18 mouse cellular contexts compared by ENCODE assay signal in genomic region chr10:72383351-72383750, GRCm38 (mm10).
"Had no signal": no experiment of that assay in that cellular context is flagged by ENCODE, and none has a peak within 500 bp of the region (broad histone marks: within the 10 kb centered on the region; RNA-seq: fewer than 3 reads in every experiment).

No protein-coding gene starts in this region.

- DNase-seq: lung, embryonic 14.5 days; lung, postnatal 10 days; lung, postnatal 4 days; midbrain, embryonic 14.5 days; retina, postnatal 1 day; right cerebral cortex, adult 18-20 months; right cerebral cortex, postnatal 25 days; right cerebral cortex, postnatal 4 days; spleen, adult 18-20 months; thymus, adult 18-20 months; thymus, postnatal 14 days; thymus, postnatal 36 days had no signal

- H3K27ac ChIP-seq: midbrain, embryonic 10.5 days; midbrain, embryonic 12.5 days; neural tube, embryonic 13.5 days; neural tube, embryonic 15.5 days had no signal

- H3K4me2 ChIP-seq: lung, embryonic 14.5 days; midbrain, embryonic 12.5 days; neural tube, embryonic 13.5 days; neural tube, embryonic 15.5 days had no signal

- H3K27me3 ChIP-seq: midbrain, embryonic 12.5 days; neural tube, embryonic 13.5 days; neural tube, embryonic 15.5 days had no signal

- ATAC-seq: midbrain, embryonic 16.5 days had no signal

- H3K4me1 ChIP-seq: midbrain, embryonic 10.5 days; midbrain, embryonic 12.5 days; neural tube, embryonic 13.5 days; neural tube, embryonic 15.5 days had no signal

- H3K36me3 ChIP-seq: midbrain, embryonic 10.5 days; midbrain, embryonic 12.5 days; neural tube, embryonic 13.5 days; neural tube, embryonic 15.5 days had no signal

- H3K4me3 ChIP-seq: midbrain, embryonic 10.5 days; midbrain, embryonic 12.5 days; myocyte; neural tube, embryonic 13.5 days; neural tube, embryonic 15.5 days had no signal

- H3K9me3 ChIP-seq: midbrain, embryonic 10.5 days; midbrain, embryonic 12.5 days; neural tube, embryonic 13.5 days; neural tube, embryonic 15.5 days had no signal

- H3K9ac ChIP-seq: lung, embryonic 14.5 days; midbrain, embryonic 12.5 days; neural tube, embryonic 13.5 days; neural tube, embryonic 15.5 days had no signal
